Mouse (Mus musculus): ENCODE results near the gene Gna13.

Gna13 gene

DNA sequence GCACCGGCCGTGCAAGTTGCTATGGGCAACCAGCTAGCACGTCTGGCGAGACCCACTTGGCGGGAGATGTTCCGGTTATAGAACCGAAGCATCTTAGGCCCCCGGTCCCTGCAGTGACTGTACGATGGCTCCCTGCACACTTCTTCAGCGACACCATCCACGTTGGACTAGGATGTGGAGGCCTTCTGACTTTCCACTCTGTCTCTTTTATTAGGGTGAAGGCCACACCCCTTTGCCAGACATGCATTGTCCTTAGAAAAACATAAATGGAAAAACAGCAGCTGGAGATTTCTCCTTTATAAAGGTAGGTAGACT is 63.6 kb downstream of the Gna13 start:
- DNase-seq: no peak

DNA sequence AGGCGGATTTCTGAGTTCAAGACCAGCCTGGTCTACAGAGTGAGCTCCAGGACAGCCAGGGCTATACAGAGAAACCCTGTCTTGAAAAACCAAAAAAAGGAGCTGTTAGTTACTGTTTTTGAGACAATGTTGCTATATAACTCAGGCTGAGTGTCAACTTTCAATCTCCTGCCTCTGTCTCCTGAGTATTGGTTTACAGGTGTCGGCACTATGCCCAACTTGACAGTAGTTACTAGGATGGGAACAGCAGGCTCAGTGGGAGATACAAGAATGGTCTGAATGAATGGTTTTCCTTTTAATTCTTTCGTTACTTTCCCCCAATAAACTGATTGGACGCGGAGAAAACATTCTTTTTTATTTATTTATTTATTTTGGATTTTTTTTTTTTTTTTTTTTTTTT is 64.7 kb downstream of the Gna13 start:
- no peak for DNase-seq

DNA sequence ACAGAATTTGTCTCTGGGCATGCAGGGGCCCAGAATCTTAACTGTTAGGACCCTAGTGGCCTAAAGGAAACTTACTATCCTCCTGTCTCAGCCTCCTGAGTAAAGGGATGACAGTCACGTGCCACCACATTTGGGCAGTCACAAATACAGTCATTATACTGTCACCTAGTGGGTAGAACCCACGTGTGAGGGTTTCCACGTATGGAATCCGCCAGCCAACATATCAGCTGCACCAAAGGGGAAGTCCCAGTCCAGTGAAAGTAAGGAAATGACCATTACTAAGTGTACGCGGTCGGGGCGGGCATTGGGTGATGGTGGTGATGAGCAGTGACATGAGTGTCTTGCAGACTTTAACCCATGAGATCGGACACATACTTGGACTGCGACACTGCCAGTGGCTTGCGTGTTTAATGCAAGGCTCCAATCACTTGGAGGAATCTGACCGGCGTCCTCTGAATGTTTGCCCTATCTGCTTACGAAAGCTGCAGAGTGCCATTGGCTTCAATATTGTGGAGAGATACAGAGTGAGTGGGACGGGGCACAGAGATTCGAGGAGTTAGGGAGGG is 71.7 kb downstream of the Gna13 start:
- no peak for DNase-seq

DNA sequence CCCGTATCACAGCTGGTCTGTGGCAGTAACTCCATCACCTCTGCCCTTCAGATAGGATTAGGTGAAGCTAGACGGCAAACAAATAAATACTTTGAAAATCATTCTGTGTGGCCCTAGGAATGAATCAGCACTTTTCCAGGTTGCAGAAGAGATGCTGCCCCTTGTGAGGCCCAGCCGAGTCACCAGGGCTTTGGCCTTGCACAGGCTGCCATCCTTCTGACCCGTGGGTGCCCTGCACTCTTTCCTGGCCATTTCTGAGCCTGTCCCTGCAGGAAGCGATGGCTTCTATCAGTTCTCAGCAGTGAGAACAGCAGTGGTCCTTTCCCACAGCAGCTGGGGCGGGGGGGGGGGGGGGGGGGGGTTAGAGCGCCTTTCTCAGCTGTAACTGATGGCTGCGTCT is 74.3 kb downstream of the Gna13 start:
- no peak for DNase-seq

DNA sequence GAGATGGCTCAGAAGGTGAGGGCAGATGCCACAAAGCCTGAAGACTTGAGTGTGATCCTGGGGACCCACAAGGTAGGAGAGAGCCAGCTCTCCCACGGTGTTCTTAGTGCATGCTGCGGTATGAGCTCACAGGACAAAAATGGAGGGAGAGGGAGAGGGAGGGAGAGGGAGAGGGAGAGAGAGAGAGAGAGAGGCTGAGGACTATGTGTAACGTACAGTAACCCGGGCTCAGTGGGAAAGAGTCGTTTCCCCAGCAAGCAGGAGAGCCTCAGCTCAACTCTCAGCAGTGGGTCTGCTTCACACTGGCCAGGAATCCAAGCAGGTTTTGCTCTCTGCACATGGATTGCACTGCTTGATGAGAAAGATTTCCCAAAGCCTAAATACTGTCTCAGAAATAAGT is 76.6 kb downstream of the Gna13 start:
- no peak for DNase-seq

DNA sequence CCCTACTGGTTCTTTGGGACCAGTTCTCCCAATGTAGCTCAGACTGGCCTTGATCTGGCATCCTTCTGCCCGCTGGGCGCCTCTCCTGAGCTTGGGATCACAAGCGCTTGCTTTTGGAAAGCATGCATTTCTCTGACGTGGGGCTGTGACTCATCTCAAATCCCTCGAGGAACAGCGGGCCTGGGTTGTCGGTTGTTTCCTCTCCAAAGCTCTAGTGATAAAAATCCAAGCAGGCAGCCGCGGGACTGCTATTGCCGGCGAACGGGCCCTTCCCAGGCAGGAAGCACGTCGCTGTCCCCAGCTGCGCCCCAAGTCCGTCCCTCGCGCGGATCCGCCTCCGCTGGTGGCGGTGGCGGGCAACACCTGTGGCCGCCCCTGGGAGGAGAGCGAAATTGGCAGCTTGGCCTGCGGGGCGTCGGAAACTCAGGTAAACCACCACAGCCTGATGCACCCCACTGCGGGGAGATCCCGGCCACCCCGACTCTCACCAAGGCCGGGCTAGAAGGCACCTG is 77.3 kb downstream of the Gna13 start:
- DNase-seq: peak; percentile 66

DNA sequence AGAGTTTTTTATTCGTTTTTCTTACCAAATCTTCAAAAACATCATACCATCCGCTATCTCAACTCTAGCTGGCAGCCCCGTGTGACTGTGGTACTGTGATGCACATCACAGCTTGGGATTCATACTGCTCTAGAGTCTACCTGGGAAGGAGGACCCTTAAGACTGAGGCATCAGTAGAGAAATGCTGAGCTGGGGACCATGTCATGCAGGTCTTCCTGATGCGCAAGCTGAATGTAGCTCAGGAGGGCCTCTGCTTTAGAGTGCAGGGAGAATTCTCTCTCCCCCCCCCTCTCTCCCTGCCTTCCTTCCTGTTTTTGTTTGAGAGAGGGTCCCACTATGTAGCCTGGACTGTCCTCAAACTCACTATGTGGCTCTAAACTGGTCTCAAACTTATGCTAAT is 78.0 kb downstream of the Gna13 start:
- DNase-seq: no peak

DNA sequence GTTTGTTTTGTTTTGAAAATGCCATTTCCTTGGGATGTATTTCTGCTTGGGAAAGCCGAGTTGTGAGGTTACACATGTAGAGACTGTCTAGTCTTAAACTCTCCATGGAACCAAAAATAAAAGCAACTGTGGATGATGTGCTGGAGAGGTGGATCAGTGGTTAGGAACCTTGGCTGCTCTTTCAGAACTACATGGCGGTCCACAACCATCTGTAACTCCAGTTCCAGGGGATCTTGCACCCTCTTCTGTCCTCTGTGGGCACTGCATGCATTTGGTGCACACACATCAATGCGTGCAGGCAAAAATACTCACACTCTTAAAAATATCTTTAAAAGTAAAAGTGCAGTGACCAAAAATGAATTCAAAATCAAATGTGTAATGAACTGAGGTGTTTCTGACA is 78.5 kb downstream of the Gna13 start:
- no peak for DNase-seq

DNA sequence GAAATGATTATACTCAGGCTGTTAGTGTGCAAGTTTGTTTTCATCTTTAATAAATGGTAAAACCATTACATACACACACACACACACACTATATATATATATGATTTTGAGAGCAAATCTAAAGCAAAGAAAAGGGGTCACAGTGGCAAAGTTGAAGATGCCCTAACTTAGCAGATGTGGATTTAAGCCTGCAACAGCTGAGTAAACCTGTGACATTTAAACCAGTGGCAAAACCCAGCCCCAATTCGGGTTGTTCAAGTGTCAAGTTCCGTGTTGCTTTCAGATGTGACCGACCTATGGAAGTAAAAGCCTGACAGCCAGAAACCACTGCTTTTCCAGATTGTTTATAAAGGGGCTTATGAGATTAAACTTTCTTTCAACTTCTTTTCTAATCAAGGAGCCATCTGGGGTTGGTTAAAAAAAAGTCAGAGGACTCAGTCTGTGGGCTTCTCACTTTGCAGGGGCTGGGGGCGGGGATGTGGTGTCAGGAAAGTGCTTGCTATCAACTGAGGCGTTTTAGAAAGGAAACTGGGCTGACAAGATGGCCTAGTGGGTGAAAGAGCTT is 79.6 kb downstream of the Gna13 start:
- no peak for DNase-seq

DNA sequence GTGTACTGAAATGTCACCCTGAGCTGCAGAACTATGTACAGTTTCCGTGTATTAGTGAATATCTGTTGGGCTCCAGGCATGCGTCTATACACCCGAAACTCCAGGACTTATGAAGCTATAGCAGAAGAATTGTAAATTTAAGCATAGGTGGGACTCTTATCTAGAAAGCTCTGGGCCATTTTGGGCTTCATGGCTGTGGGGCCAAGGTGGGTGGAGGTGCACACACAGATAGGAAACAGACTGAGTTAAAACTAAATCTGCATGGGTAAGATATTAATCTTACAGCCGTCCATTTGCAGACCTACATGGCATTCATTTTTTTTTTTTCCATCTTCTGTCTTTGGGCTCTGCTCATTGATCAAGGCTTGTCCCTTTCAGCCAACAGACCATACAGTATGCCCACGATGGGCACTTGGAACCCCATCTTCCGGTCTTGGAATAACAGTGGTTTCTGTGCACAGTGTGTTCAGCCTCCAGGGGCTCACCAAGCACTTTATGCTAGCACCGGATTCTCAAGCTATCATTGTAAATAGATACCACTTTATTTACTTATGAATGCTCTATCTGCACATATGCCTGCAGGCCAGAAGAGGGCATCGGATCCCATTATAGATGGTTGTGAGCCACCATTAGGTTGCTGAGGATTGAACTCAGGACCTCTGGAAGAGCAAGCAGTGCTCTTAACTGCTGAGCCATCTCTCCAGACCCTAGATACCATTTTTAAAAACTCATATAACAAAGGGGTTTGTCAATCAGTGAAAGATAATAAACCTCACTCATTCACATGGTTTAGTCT is 81.0 kb downstream of the Gna13 start:
- DNase-seq: no peak

DNA sequence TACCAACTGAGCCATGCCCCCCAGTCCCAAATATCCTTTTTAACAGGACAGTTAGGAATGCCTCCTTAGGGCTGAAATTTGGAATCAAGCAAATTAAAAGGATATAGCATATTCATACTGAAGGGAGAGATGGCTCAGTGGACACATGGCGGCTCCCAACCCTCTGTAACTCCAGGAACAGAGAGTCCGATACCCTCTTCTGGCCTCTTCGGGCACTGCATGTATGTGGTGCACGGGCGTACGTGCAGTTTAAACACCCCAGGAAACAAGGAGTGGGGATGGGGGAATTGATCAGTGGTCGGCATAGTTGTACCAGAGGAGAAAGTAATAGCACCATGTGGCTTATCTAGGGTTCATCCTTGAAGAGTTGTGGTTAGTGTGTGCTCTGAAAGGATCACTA is 82.0 kb downstream of the Gna13 start:
- no peak for DNase-seq

DNA sequence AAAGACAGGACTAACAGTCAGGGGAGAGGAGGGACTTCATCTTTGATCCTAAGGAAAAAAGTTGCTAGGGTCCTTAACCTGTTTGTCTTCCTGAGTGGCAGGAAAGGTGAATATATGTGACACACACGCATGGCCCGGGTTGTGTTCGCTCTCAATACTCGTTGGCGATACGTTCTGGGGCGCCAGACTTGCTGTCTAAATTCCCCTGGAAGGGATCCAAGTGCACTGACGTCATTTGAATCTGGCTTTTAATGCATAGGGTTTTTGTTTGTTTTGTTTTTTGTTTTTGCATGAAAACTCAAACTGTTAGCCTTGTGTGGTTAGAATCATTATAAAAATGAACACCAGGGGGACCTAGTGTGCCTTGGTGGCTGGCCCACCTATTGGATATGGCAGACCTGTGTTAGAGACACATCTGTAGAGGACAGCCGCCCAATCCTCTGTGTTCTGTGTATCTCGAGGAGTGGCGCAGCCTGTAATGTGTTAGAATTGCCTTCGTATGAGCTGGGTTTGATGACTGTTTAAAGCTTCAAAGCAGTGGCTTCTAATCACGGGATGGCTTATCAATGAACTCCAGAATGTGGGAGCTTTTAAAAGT is 82.9 kb downstream of the Gna13 start:
- peak; percentile 27 for DNase-seq

All from right cerebral cortex, adult 18-20 months (tissue).